Mouse (Mus musculus) liver, embryonic 14.5 days (tissue): ENCODE measurements at regions not wholly inside any gene's neighbourhood (a gene's known extent, or its start where the extent isn't known, plus 50 kb on each side); places are given as distances from the start of the nearest gene placed in this dataset.

ENCODE experiments used
- ATAC-seq: fragments of 200-750 bp; cut with Nextera tagmentation; 2 replicates; pipeline ENCODE4 v1.8.0; 2017; ENCODE audit warnings: moderate number of reproducible peaks, mild to moderate bottlenecking, moderate library complexity; ENCODE audit not compliant: insufficient read depth
- DNase-seq, 3 experiments: peaks; one replicate each; pipeline ENCODE4 v3.0.0-alpha.2; 2012 to 2013; ENCODE audit warnings: low read depth in 3 of 3, low spot score in 3 of 3
- H3K27ac ChIP-seq: fragments of 300-500 bp; sonication (generic); 2 replicates; pipeline ENCODE4 v1.5.1; 2014; ENCODE audit warnings: moderate library complexity, mild to moderate bottlenecking, control low read depth, inconsistent platforms
- H3K27me3 ChIP-seq: fragments of 300-500 bp; sonication (generic); 2 replicates; pipeline ENCODE4 v1.6.1; 2014; ENCODE audit warnings: mild to moderate bottlenecking, low read length, moderate library complexity; ENCODE audit not compliant: control insufficient read depth, insufficient read depth
- H3K36me3 ChIP-seq: fragments of 300-500 bp; sonication (generic); replicated peaks from 2 replicates; pipeline ENCODE4 v1.6.1; 2014; ENCODE audit warnings: low read depth; ENCODE audit not compliant: control insufficient read depth, insufficient read depth
- H3K4me1 ChIP-seq, 2 experiments: fragments of 200-500 bp in 1 of 2; fragments of 300-500 bp in 1 of 2; sonication (generic) in 1 of 2; replicated peaks; 2 replicates each; pipeline ENCODE4 v1.6.1; 2012 to 2014; ENCODE audit warnings: antibody characterized with exemption in 1 of 2, inconsistent platforms in 1 of 2, low read length in 1 of 2; ENCODE audit not compliant: control insufficient read depth in 2 of 2, insufficient read depth in 2 of 2
- H3K4me2 ChIP-seq: fragments of 300-500 bp; sonication (generic); 2 replicates; pipeline ENCODE4 v1.6.1; 2014; ENCODE audit warnings: low read depth, mild to moderate bottlenecking, control low read depth, moderate library complexity
- H3K4me3 ChIP-seq, 2 experiments: fragments of 200-500 bp in 1 of 2; fragments of 300-500 bp in 1 of 2; sonication (generic) in 1 of 2; 2 replicates each; pipeline ENCODE4 v1.5.1; 2012 to 2014; ENCODE audit warnings: low read depth in 2 of 2, low read length in 2 of 2, mild to moderate bottlenecking in 2 of 2, control low read depth in 1 of 2, inconsistent platforms in 1 of 2, moderate library complexity in 1 of 2; ENCODE audit not compliant: insufficient read depth in 1 of 2
- H3K9ac ChIP-seq: fragments of 300-500 bp; sonication (generic); replicated peaks from 2 replicates; pipeline ENCODE4 v1.6.1; 2014; ENCODE audit warnings: mild to moderate bottlenecking, control low read depth, moderate library complexity
- H3K9me3 ChIP-seq: fragments of 300-500 bp; sonication (generic); 2 replicates; pipeline ENCODE4 v1.6.1; 2016; ENCODE audit warnings: low read length, mixed read lengths; ENCODE audit not compliant: control insufficient read depth
- CTCF ChIP-seq: IDR thresholded peaks from 2 replicates; pipeline ENCODE4 v1.5.1; 2016; ENCODE audit warnings: antibody characterized with exemption, low read depth, control low read depth
- EP300 ChIP-seq: IDR thresholded peaks from 2 replicates; pipeline ENCODE4 v1.6.1; 2016; ENCODE audit warnings: antibody characterized with exemption, low read depth
- WGBS: fragments of 180-500 bp; shearing (Covaris S2); extraction: QIAGEN DNeasy Blood & Tissue Kit; methylation state at CpG from one replicate; pipeline ENCODE4 v1.1.7; 2014; ENCODE audit not compliant: insufficient replicate concordance; 5-methylcytosine and 5-hydroxymethylcytosine counted together

DNA sequence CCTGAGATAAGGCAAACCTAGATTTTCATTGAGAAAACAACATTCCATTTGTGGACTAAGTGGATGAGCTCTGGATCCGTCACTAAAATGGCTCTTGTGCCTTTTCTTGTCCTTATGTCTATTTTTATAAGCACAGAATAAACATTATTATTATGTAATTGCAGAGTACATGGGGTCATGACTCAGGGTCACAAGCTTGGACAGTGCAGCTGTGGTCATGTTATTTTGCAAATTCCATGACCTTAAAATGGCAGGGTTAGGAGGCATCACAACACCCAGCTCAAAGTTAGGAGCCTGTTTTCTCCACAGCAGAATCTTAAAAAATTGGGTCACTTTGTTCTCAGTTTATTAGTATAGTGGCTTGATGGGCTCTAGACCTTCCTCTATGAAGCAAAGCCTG is 87.2 kb downstream of the Gm10295 start:
- H3K4me1 ChIP-seq: no peaks in the 10 kb centered on the region
- H3K36me3 ChIP-seq: no peaks in the 10 kb centered on the region
- 47% methylated on average over 1 of the region's 1 CpGs for WGBS
- no peak overlapping the region for H3K27ac ChIP-seq
- no peak for TF ChIP-seq CTCF
- TF ChIP-seq EP300: no peak
- H3K9ac ChIP-seq: no peak overlapping the region
- no peak overlapping the region for H3K4me3 ChIP-seq
- H3K9me3 ChIP-seq: no peaks in the 10 kb centered on the region
- no peak for ATAC-seq
- H3K4me2 ChIP-seq: no peak overlapping the region
- no peaks in the 10 kb centered on the region for H3K27me3 ChIP-seq
- DNase-seq: no peak

DNA sequence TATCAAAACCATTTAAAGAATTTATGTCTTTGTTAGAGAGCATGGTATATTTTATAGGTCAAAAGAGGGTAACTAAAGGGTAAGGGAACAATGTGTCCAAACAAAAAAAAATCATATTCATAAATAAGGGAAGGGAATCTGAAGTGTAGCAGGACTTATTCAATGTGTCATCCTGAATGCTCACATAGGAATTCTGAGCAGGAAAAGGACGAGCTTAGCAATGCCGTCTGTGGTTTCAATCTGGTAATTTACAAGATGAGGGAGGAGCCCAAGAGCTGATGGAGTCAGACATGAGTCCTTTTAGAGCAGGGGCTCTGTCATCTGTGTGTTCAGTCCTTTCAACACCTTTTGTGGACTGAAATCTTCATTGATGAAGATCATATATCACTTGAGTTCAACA is 101.6 kb downstream of the Gm10295 start:
- H3K4me3 ChIP-seq: no peak overlapping the region
- no peak overlapping the region for H3K4me2 ChIP-seq
- WGBS: 50% methylated on average over 2 of the region's 2 CpGs
- no peak overlapping the region for H3K27ac ChIP-seq
- no peak for ATAC-seq
- DNase-seq: no peak
- TF ChIP-seq CTCF: no peak
- TF ChIP-seq EP300: no peak
- no peaks in the 10 kb centered on the region for H3K27me3 ChIP-seq
- no peaks in the 10 kb centered on the region for H3K4me1 ChIP-seq
- H3K9me3 ChIP-seq: no peaks in the 10 kb centered on the region
- no peaks in the 10 kb centered on the region for H3K36me3 ChIP-seq
- H3K9ac ChIP-seq: no peak overlapping the region

DNA sequence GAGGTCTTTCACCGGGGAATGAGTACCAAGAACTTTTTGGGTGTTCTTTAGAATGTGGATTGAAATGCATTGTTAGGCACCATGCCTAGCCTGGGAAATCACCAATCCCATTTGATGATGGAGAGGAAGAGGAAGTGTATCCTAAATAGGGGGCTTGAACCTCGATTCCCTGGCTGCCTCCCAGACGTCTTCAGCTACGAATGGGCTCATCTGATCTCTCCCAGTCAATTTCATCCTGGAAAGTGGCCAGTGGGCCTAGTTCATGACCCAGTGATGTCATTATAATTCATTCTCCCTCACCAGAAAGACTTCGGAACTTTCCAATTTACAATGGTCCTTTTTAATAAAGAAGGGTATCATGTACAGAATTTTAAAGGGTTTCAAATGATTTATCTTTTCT is 102.1 kb downstream of the Gm10295 start:
- Histone ChIP-seq H3K27ac (no peak overlapping the region), H3K9ac (no peak overlapping the region), H3K9me3 (no peaks in the 10 kb centered on the region), H3K36me3 (no peaks in the 10 kb centered on the region), H3K4me2 (no peak overlapping the region), H3K4me3 (no peak overlapping the region), H3K4me1 (no peaks in the 10 kb centered on the region), H3K27me3 (no peaks in the 10 kb centered on the region)
- no peak for TF ChIP-seq CTCF
- DNase-seq (no peak), ATAC-seq (no peak)
- 46% methylated on average over 5 of the region's 5 CpGs for WGBS

DNA sequence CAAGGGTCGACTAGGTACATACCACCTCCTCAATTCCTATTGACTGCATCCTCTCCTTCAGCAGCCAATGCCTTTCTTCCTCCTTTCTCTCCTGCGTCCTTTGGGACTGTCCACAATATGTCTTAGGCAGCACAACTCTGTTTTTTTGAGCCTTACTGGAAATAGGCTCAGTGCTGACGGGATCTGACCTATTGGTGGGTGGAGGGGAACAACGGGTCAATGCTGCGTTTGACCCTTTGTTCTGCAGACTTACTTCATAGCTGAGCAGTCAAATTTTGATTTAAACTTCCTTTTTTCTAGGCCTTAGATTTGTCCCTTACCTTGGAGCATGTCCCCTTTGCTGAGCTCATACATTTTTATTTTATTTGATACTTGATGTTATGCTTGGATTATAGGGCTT is 103.4 kb downstream of the Gm10295 start:
- no peak for DNase-seq
- Histone ChIP-seq H3K4me1 (no peaks in the 10 kb centered on the region), H3K4me2 (no peak overlapping the region), H3K4me3 (no peak overlapping the region), H3K9me3 (no peaks in the 10 kb centered on the region), H3K27me3 (no peaks in the 10 kb centered on the region), H3K36me3 (no peaks in the 10 kb centered on the region), H3K9ac (no peak overlapping the region), H3K27ac (no peak overlapping the region)
- 36% methylated on average over 5 of the region's 5 CpGs for WGBS
- no peak for TF ChIP-seq CTCF
- no peak for ATAC-seq

DNA sequence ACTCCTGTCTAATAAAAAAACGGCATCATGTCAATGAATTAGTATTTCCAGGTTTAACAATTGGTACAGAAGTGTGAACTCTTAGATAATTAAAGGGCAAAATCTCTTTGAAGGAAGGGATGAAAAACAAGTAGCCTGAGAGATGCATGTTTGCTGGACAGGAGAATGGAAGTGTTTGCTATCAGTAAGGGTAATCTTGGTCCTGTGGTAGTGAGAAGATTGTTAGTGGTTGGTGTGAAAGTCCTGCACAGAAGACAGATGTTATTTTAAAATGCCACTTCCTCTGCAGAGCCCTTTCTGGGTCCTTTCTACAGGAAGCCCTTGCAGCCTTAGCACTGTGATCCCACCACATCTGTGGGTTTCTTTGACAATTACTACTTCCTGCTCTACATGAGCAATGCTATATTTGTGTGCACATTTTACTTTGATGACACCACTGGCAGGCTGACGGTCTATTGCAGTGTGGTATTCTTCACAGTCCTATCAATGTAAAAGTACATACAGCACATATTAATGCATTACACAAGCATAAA is 108.8 kb downstream of the Gm10295 start:
- Histone ChIP-seq H3K9ac (no peak overlapping the region), H3K9me3 (no peaks in the 10 kb centered on the region), H3K4me3 (no peak overlapping the region), H3K27ac (no peak overlapping the region), H3K4me1 (no peaks in the 10 kb centered on the region), H3K4me2 (no peak overlapping the region), H3K27me3 (no peaks in the 10 kb centered on the region), H3K36me3 (no peaks in the 10 kb centered on the region)
- ATAC-seq (no peak), DNase-seq (no peak)
- no peak for TF ChIP-seq EP300
- TF ChIP-seq CTCF: no peak
- WGBS: 14% methylated on average over 2 of the region's 2 CpGs

DNA sequence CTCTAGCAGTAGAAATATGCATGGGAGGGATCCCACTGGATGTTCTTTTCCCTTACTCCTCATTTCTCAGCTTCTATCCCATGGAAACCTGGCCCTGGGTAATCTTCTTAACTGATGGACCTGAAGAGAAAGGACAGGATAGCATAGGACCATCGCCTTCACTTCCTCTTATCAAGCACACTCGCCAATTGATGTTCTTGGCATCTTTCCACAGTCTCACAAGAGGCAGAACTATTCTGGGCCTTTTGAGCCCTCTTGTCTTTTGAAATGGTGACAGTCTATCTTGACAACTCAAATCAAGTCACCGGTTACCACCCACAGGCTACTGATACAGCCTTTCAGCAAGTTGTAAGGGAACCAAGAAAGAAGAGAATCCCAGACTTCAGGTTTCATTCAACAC is 112.1 kb downstream of the Gm10295 start:
- no peak overlapping the region for H3K4me2 ChIP-seq
- 58% methylated on average over 3 of the region's 3 CpGs for WGBS
- no peak for TF ChIP-seq EP300
- TF ChIP-seq CTCF: no peak
- no peak for DNase-seq
- H3K4me1 ChIP-seq: no peaks in the 10 kb centered on the region
- H3K9me3 ChIP-seq: no peaks in the 10 kb centered on the region
- no peak for ATAC-seq
- no peak overlapping the region for H3K27ac ChIP-seq
- H3K36me3 ChIP-seq: no peaks in the 10 kb centered on the region
- no peak overlapping the region for H3K4me3 ChIP-seq
- no peaks in the 10 kb centered on the region for H3K27me3 ChIP-seq
- no peak overlapping the region for H3K9ac ChIP-seq
